In the genomic region with DNA sequence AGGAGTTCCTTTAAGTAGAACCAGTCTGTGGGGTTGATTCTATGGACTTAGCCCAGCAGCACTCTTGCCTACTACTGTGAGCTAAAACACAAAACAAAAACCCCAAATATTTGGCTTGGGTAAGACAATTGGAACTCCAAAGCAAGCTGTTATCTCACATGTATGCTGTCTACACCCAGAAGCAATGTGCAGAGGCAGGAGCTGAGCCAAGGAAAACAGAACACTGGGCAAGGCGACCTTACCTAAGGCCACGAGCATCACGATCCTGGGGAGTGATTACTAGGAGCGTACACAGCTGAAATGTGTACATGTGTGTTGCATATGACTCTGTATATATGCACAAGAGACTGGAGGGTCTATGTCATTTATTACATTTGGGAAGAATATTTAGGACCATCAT, we compare ENCODE assay signal across 26 mouse cellular contexts. TPM values are rescaled to one million over a fixed set of nuclear protein-coding genes. Genes with fewer than 3 reads are reported as not detected.
"Had no signal": no experiment of that assay in that cellular context is flagged by ENCODE, and none has a peak within 500 bp of the region (broad histone marks: within the 10 kb centered on the region; RNA-seq: fewer than 3 reads in every experiment).

No protein-coding gene starts in this region.

- H3K36me3 ChIP-seq: limb, embryonic 10.5 days; limb, embryonic 13.5 days; lung, embryonic 15.5 days; midbrain, embryonic 12.5 days; midbrain, embryonic 15.5 days; neural tube, embryonic 12.5 days; neural tube, embryonic 15.5 days; stomach, embryonic 15.5 days had no signal

- H3K9me3 ChIP-seq: limb, embryonic 10.5 days; limb, embryonic 13.5 days; lung, embryonic 15.5 days; midbrain, embryonic 12.5 days; midbrain, embryonic 15.5 days; neural tube, embryonic 12.5 days; neural tube, embryonic 15.5 days; stomach, embryonic 15.5 days had no signal

- H3K9ac ChIP-seq: limb, embryonic 13.5 days; lung, embryonic 15.5 days; midbrain, embryonic 12.5 days; midbrain, embryonic 15.5 days; neural tube, embryonic 12.5 days; neural tube, embryonic 15.5 days; stomach, embryonic 15.5 days had no signal

- ATAC-seq: intestine, postnatal 0 days; midbrain, embryonic 15.5 days had no signal

- H3K27me3 ChIP-seq: lung, embryonic 15.5 days; neural tube, embryonic 12.5 days; stomach, embryonic 15.5 days had no signal

- H3K4me3 ChIP-seq: limb, embryonic 10.5 days; limb, embryonic 13.5 days; lung, embryonic 15.5 days; midbrain, embryonic 12.5 days; midbrain, embryonic 15.5 days; neural tube, embryonic 12.5 days; neural tube, embryonic 15.5 days; stomach, embryonic 15.5 days had no signal

- DNase-seq: kidney, adult 2 months; kidney, postnatal 25 days; lung, adult 18-20 months; lung, postnatal 10 days; lung, postnatal 36 days; right cerebral cortex, postnatal 25 days; spleen, adult 18-20 months; thymus, postnatal 36 days had no signal

- H3K27ac ChIP-seq: kidney, postnatal 0 days; limb, embryonic 10.5 days; limb, embryonic 13.5 days; lung, embryonic 15.5 days; midbrain, embryonic 12.5 days; midbrain, embryonic 15.5 days; neural tube, embryonic 12.5 days; neural tube, embryonic 15.5 days; stomach, embryonic 15.5 days had no signal

- H3K4me2 ChIP-seq: limb, embryonic 13.5 days; lung, embryonic 15.5 days; midbrain, embryonic 12.5 days; midbrain, embryonic 15.5 days; neural tube, embryonic 12.5 days; neural tube, embryonic 15.5 days; stomach, embryonic 15.5 days had no signal

RNA-seq across cellular contexts. Expression of gene Igfn1, which starts 7.4 kb away (rescaled TPM):
- total RNA-seq: megakaryocyte-erythroid progenitor cell, adult 5-6 weeks had no signal
- polyA plus RNA-seq: intestine, embryonic 14.5 days; kidney, embryonic 14.5 days; large intestine, adult 2 months; limb, embryonic 10.5 days; lung, embryonic 15.5 days; midbrain, embryonic 12.5 days; midbrain, embryonic 15.5 days; neural tube, embryonic 12.5 days; neural tube, embryonic 15.5 days; urinary bladder, adult 2 months had no signal

RNA-seq across cellular contexts. Expression of gene Ascl5, which starts 37.1 kb away (rescaled TPM):
- total RNA-seq: layer of hippocampus, adult 8-10 months; layer of hippocampus, postnatal 14 days; megakaryocyte-erythroid progenitor cell, adult 5-6 weeks had no signal
- polyA plus RNA-seq: intestine, postnatal 0 days; kidney, adult 2 months; kidney, embryonic 14.5 days; kidney, postnatal 0 days; large intestine, adult 2 months; limb, embryonic 10.5 days; limb, embryonic 13.5 days; lung, embryonic 15.5 days; midbrain, embryonic 12.5 days; midbrain, embryonic 15.5 days; neural tube, embryonic 12.5 days; neural tube, embryonic 15.5 days; thymus, postnatal 0 days; urinary bladder, adult 2 months had no signal

RNA-seq across cellular contexts. Expression of gene Cacna1s, which starts 39.0 kb away (rescaled TPM):
- total RNA-seq: megakaryocyte-erythroid progenitor cell, adult 5-6 weeks had no signal
- polyA plus RNA-seq: kidney, embryonic 14.5 days had no signal
